Mouse (Mus musculus) C2C12 (cell line): Measurements from ENCODE around the gene Nod1.

Source experiments
- CEBPB ChIP-seq: IDR thresholded peaks from one replicate; pipeline ENCODE4 v1.6.1; 2011; ENCODE audit warnings: low read depth, mild to moderate bottlenecking, control low read depth, moderate library complexity
- CTCF ChIP-seq: IDR thresholded peaks from one replicate; pipeline ENCODE4 v1.5.1; 2011; ENCODE audit not compliant: control insufficient read depth, insufficient read depth, insufficient read length
- FOSL1 ChIP-seq: IDR thresholded peaks from one replicate; pipeline ENCODE4 v1.8.0; 2011; ENCODE audit warnings: mild to moderate bottlenecking, low read length; ENCODE audit not compliant: poor library complexity, insufficient read depth, severe bottlenecking
- MAX ChIP-seq: IDR thresholded peaks from one replicate; pipeline ENCODE4 v1.6.1; 2011; ENCODE audit warnings: mild to moderate bottlenecking, control low read depth
- MYOD1 ChIP-seq: IDR thresholded peaks from one replicate; pipeline ENCODE4 v1.6.1; 2011; ENCODE audit warnings: low read depth; ENCODE audit not compliant: control insufficient read depth, insufficient read length
- MYOG ChIP-seq: IDR thresholded peaks from one replicate; pipeline ENCODE4 v1.6.1; 2011; ENCODE audit not compliant: control insufficient read depth, insufficient read length; ENCODE audit errors: extremely low read depth
- USF1 ChIP-seq: IDR thresholded peaks from one replicate; pipeline ENCODE4 v1.6.1; 2011; ENCODE audit warnings: low read depth, mild to moderate bottlenecking, control low read depth, moderate library complexity

DNA sequence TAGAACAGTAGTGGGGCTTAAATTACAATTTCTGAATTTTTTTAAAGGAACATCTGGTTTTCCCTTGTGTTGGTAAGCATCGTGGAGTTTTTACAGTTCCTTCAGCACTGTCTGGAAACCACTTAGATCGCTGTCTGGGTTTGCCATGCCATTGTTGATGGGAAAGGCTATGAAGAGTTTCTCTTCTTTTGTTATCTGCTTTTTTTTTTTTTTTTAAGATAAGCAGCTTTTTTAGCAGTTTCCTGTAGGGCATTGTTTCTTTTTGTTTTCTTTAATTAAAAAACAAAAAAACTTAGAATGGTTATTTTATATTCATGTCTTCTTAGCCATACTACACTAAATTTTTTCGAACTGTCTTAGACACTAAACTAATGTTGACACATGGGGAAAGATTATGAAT lies 94.8 kb downstream of the Nod1 start:
- no peak for TF ChIP-seq USF1
- TF ChIP-seq CTCF, result no peak
- TF ChIP-seq MAX, result no peak
- no peak for TF ChIP-seq MYOG
- TF ChIP-seq CEBPB, result no peak
- no peak for TF ChIP-seq MYOD1
- no peak for TF ChIP-seq FOSL1
